Mouse (Mus musculus) myocyte (in vitro differentiated cells): ENCODE data around the gene Klk13. TPM values are rescaled to one million over a fixed set of nuclear protein-coding genes. Genes with fewer than 3 reads are reported as not detected.
"Not testable (repeated sequence)": the region's sequence is repeated elsewhere in the genome, so short reads cannot be mapped to it uniquely, and the experiment has no call there.

Experiments used
- H3K27me3 ChIP-seq: one replicate; pipeline ENCODE4 v1.6.1; 2011; ENCODE audit not compliant: control insufficient read depth, insufficient read depth, insufficient read length
- H3K36me3 ChIP-seq: one replicate; pipeline ENCODE4 v1.6.1; 2011; ENCODE audit not compliant: control insufficient read depth, insufficient read depth
- H3K4me2 ChIP-seq: one replicate; pipeline ENCODE4 v1.6.1; 2011; ENCODE audit warnings: low read depth, control low read depth
- H3K4me3 ChIP-seq: one replicate; pipeline ENCODE4 v1.5.1; 2011; ENCODE audit warnings: mild to moderate bottlenecking, control low read depth, moderate library complexity
- H3K79me2 ChIP-seq: one replicate; pipeline ENCODE4 v1.6.1; 2011; ENCODE audit not compliant: control insufficient read depth, insufficient read depth
- H3ac ChIP-seq: one replicate; pipeline ENCODE4 v1.6.1; 2011; ENCODE audit not compliant: control insufficient read depth, insufficient read length
- CEBPB ChIP-seq: IDR thresholded peaks from 2 replicates; pipeline ENCODE4 v1.6.1; 2011; ENCODE audit warnings: mild to moderate bottlenecking, moderate library complexity; ENCODE audit not compliant: poor library complexity, insufficient read depth, severe bottlenecking
- E2F4 ChIP-seq: IDR thresholded peaks from one replicate; pipeline ENCODE4 v1.6.1; 2011; ENCODE audit warnings: mild to moderate bottlenecking, control low read depth, moderate library complexity; ENCODE audit not compliant: insufficient read depth
- MAX ChIP-seq: IDR thresholded peaks from one replicate; pipeline ENCODE4 v1.6.1; 2011; ENCODE audit warnings: low read depth, mild to moderate bottlenecking, control low read depth
- MYOD1 ChIP-seq, 3 experiments: IDR thresholded peaks; one replicate each; pipeline ENCODE4 v1.6.1; 2011; ENCODE audit warnings: control low read depth in 2 of 3, low read depth in 2 of 3, mild to moderate bottlenecking in 2 of 3, moderate library complexity in 1 of 3; ENCODE audit not compliant: insufficient read length in 2 of 3, control insufficient read depth in 1 of 3
- MYOG ChIP-seq, 3 experiments: IDR thresholded peaks; one replicate each; pipeline ENCODE4 v1.6.1; 2011; ENCODE audit warnings: control low read depth in 2 of 3, low read depth in 2 of 3, mild to moderate bottlenecking in 2 of 3; ENCODE audit not compliant: insufficient read length in 2 of 3, control insufficient read depth in 1 of 3, insufficient read depth in 1 of 3
- POLR2A ChIP-seq: IDR thresholded peaks from one replicate; pipeline ENCODE4 v1.6.1; 2011; ENCODE audit warnings: low read depth, mild to moderate bottlenecking, control low read depth, moderate library complexity; ENCODE audit not compliant: insufficient read length
- POLR2AphosphoS2 ChIP-seq: IDR thresholded peaks from one replicate; pipeline ENCODE4 v1.6.1; 2011; ENCODE audit warnings: low read depth, control low read depth; ENCODE audit not compliant: insufficient read length
- REST ChIP-seq: IDR thresholded peaks from one replicate; pipeline ENCODE4 v1.6.1; 2011; ENCODE audit warnings: mild to moderate bottlenecking, control low read depth, moderate library complexity; ENCODE audit not compliant: insufficient read depth, insufficient read length
- SRF ChIP-seq: IDR thresholded peaks from one replicate; pipeline ENCODE4 v1.6.1; 2011; ENCODE audit warnings: low read depth; ENCODE audit not compliant: control insufficient read depth, insufficient read length
- TCF12 ChIP-seq: IDR thresholded peaks from one replicate; pipeline ENCODE4 v1.6.1; 2011; ENCODE audit warnings: mild to moderate bottlenecking, control low read depth; ENCODE audit not compliant: poor library complexity, insufficient read depth, severe bottlenecking
- TCF3 ChIP-seq: IDR thresholded peaks from one replicate; pipeline ENCODE4 v1.6.1; 2011; ENCODE audit warnings: low read depth, control low read depth; ENCODE audit not compliant: insufficient read length
- USF1 ChIP-seq: IDR thresholded peaks from one replicate; pipeline ENCODE4 v1.6.1; 2011; ENCODE audit warnings: low read depth, mild to moderate bottlenecking, control low read depth, moderate library complexity
- polyA plus RNA-seq: library from polyadenylated mRNA; unstranded; fragments of >200 nt; fragmentation: generic; extraction: Trizol; gene quantifications from one replicate; pipeline ENCODE4 v1.2.1, GENCODE M21; 2012; ENCODE audit warnings: missing spikeins

Gene Klk13
- not detected for polyA plus RNA-seq

DNA sequence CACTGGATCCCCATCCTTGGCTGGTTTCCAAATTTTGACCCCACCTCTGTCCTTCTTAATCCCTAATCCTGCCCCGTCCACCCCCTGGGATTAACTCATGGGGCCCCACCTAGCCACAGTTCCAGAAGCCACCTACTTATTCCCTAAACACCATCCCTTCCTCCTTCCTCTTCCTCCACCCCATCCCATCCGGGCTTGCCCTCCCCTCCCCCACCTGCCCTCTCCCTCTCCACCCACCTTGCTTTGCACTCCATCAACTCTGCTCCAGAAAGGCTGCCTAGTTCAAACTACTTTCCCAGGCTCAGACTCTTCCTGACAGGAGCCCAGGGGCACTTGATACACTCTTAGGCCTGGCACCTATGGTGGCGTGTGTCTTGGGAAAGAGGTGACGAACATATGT lies at the start of gene Klk13:
TSS of gene Klk13 (plus strand) at position 301 of the 400 bp plus-strand sequence.
- Histone ChIP-seq H3K4me2 (no peak within 1 kb of the TSS), H3K36me3 (no peaks in the 10 kb centered on the region), H3K4me3 (no peak within 1 kb of the TSS), H3K79me2 (no peaks in the 10 kb centered on the region), H3K27me3 (peaks cover 6% of the 10 kb centered on the region), H3ac (no peak within 1 kb of the TSS)
- TF ChIP-seq TCF3 (no peak), USF1 (no peak), REST (no peak), SRF (no peak), CEBPB (no peak), E2F4 (no peak), MYOD1 (IDR thresholded peaks at IDR 0.05; ENCODE audit: control insufficient read depth in 1 of 3, insufficient read length in 2 of 3, low read depth in 2 of 3) (no peak), POLR2AphosphoS2 (no peak), MYOG (IDR thresholded peaks at IDR 0.05; ENCODE audit: control insufficient read depth in 1 of 3, insufficient read depth in 1 of 3, insufficient read length in 2 of 3, low read depth in 2 of 3) (no peak), POLR2A (no peak), MAX (no peak), TCF12 (no peak)

DNA sequence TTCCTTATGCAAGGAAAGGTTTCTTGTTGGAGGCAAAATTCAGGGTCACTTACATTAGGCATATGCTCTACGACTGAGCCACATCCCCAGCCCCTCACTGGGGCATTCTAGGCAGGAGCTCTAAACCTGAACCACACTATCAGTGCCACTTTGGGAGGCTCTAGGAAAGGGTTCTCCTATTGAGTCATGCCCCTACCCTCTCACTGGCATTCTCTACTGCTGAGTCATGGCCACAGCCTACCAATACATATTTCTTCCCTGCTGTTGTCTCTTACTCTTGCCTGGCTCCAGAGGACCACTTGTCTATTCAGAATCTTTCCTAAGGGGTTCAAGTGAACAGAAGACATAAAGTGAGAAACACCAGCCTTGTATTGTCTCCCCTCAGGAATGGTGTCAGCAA lies 49.6 kb upstream of the Klk13 start:
- peak overlapping the region; percentile 38 for H3K4me2 ChIP-seq
- no peaks in the 10 kb centered on the region for H3K27me3 ChIP-seq
- no peaks in the 10 kb centered on the region for H3K79me2 ChIP-seq
- H3K4me3 ChIP-seq: no peak overlapping the region
- H3ac ChIP-seq: no peak overlapping the region
- TF ChIP-seq USF1 (no peak), TCF3 (no peak)
- no peaks in the 10 kb centered on the region for H3K36me3 ChIP-seq

DNA sequence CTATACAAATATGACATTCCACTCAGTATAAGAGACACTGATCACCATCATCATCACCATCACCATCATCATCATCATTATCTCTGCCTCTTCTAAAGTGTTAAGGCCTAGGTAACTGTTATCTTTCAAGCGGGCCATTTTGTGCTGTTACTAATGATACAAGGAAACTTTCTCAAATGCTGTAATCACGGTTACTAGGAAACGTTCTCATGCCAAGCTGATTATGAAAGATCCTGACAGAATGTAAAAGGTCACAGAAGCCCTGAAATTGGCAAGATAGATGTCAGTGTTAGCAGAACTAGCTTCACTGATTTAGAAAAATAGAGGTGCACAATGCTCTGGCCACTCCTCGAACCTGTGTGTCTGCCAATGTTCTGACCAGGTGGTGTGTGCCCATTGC lies 45.1 kb upstream of the Klk13 start:
- not testable (repeated sequence) for H3K4me3 ChIP-seq, H3ac ChIP-seq

DNA sequence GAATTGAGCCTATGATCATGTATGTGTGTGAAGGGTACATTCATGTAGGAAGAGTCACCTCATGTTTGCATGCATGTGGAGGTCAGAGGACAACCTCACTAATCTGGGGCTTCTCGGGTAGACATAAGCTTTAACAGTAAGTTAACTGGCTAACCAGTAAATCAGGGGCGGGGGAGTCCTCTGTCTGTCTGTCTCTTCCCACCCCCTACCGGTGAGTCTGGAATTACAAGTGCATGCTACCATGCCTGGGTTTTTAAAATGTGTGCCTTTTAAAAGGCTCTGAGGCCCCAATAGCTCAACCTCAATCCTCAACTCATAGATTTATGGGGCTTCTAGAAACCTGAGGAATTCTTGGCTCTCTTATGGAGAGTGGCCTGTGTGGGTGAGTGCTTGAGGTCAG lies 43.8 kb upstream of the Klk13 start:
- peaks cover 12% of the 10 kb centered on the region for H3K79me2 ChIP-seq
- H3K4me2 ChIP-seq: no peak overlapping the region
- no peak for TF ChIP-seq SRF
- TF ChIP-seq TCF12: no peak
- no peak for TF ChIP-seq CEBPB
- TF ChIP-seq POLR2A: no peak
- no peak for TF ChIP-seq REST
- TF ChIP-seq MAX: no peak
- TF ChIP-seq MYOG (IDR thresholded peaks at IDR 0.05; ENCODE audit: control insufficient read depth in 1 of 3, insufficient read depth in 1 of 3, insufficient read length in 2 of 3, low read depth in 2 of 3): no peak
- no peak for TF ChIP-seq USF1
- no peak for TF ChIP-seq E2F4
- no peak for TF ChIP-seq TCF3
- H3K4me3 ChIP-seq: no peak overlapping the region
- no peak overlapping the region for H3ac ChIP-seq
- H3K36me3 ChIP-seq: no peaks in the 10 kb centered on the region
- no peaks in the 10 kb centered on the region for H3K27me3 ChIP-seq

More for the DNA sequence above, 45.1 kb upstream of the Klk13 start:
- not testable (repeated sequence) for H3K79me2 ChIP-seq, H3K4me2 ChIP-seq, H3K27me3 ChIP-seq, H3K36me3 ChIP-seq

DNA sequence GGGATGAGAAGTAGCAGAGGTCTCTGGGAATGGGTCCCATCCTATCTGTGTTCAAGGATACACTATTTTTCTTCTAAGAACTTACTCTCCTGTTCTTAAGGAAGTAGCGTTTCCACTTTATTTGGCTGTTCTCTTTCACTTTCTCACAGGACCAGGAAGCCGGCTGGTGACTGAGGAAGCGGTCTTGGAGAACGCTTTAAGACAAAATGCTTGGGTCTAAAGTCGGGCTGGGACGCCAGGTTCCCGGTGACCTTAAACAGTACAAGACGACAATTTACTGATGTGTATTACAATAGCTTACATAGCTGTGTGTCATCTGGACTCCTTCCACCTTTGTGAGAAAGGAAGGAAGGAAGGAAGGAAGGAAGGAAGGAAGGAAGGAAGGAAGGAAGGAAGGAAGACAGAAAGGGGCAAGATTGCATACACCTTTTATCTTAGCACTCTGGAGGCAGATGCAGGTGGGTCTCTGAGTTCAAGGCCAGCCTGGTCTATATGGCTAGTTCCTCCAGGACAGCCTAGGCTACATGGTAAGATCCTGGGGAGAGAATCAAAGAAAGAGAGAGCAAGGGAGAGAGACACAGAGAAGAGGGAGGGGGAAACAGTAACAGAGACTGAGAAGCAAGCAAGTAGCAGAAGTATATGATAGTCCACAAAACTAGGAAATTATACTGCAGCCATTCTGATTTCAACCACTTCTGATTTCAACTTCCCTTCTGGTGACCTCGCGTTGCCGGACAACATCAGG lies 41.1 kb upstream of the Klk13 start:
- peak overlapping the region; percentile 72 for H3K4me2 ChIP-seq
- H3ac ChIP-seq: peak overlapping the region; percentile 61
- H3K79me2 ChIP-seq: peaks cover 20% of the 10 kb centered on the region
- TF ChIP-seq SRF (no peak), MYOG (IDR thresholded peaks at IDR 0.05; ENCODE audit: control insufficient read depth in 1 of 3, insufficient read depth in 1 of 3, insufficient read length in 2 of 3, low read depth in 2 of 3) (no peak), TCF3 (no peak), POLR2A (no peak), MAX (no peak), POLR2AphosphoS2 (no peak), USF1 (no peak), TCF12 (no peak), MYOD1 (IDR thresholded peaks at IDR 0.05; ENCODE audit: control insufficient read depth in 1 of 3, insufficient read length in 2 of 3, low read depth in 2 of 3) (no peak), REST (no peak), CEBPB (no peak), E2F4 (no peak)
- peaks cover 4% of the 10 kb centered on the region for H3K36me3 ChIP-seq
- no peaks in the 10 kb centered on the region for H3K27me3 ChIP-seq
- peak overlapping the region; percentile 61 for H3K4me3 ChIP-seq
